Mouse (Mus musculus): ENCODE measurements at regions not wholly inside any gene's neighbourhood (a gene's known extent, or its start where the extent isn't known, plus 50 kb on each side); places are given as distances from the start of the nearest gene placed in this dataset.

- H3K4me1 ChIP-seq (ENCODE audit: control insufficient read depth, insufficient read depth, low read length): no peaks in the 10 kb centered on the region
These were observed 133.0 kb upstream of the Rai2 start for GRCm38 (mm10) chrX:161583872-161584271.

DNA sequence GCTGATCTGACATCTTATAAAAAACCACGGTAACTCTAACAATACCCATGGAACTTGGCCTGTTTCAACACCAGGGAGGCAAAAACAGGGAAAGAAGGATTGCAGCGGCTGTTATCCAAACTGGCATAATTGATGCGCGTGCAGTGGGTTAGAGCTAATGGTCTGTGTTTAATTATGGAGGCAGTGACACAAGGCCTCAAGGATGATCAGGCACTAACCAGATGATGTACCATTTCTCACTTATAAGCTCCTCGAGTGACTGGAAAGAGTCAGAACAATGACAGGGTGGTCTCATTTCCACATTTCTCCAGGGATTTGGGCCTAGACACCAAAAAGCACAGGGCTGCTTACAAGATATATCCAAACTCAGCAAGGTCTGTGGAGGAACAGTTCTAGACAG, 83.0 kb upstream of the Rai2 start:
- ATAC-seq (ENCODE audit: low FRiP score, low TSS enrichment): no peak
- WGBS: 76% methylated on average over 5 of the region's 5 CpGs
- no peaks in the 10 kb centered on the region; the same call in 1 of the 2 replicates for H3K27me3 ChIP-seq (ENCODE audit: control insufficient read depth, insufficient read depth, low read length)

More at GRCm38 (mm10) chrX:161583872-161584271, 133.0 kb upstream of the Rai2 start:
- H3K27ac ChIP-seq (ENCODE audit: low read depth, low read length): no peak overlapping the region
- H3K4me2 ChIP-seq (replicated peaks; ENCODE audit: low read depth, low read length): no peak overlapping the region
- H3K9me3 ChIP-seq (ENCODE audit: control insufficient read depth, low read length): no peaks in the 10 kb centered on the region
- no peak for ATAC-seq (ENCODE audit: low FRiP score, low TSS enrichment)
- H3K9ac ChIP-seq (ENCODE audit: low read depth, low read length): no peak overlapping the region
- no peak overlapping the region for H3K4me3 ChIP-seq (ENCODE audit: low read length)
- H3K36me3 ChIP-seq (ENCODE audit: control insufficient read depth, insufficient read depth, low read length): no peaks in the 10 kb centered on the region
- H3K27me3 ChIP-seq (ENCODE audit: control insufficient read depth, insufficient read depth, low read length): no peaks in the 10 kb centered on the region
- WGBS: 73% methylated on average over 2 of the region's 2 CpGs

GRCm38 (mm10) chrX:161634342-161634741, 82.5 kb upstream of the Rai2 start:
- ATAC-seq (ENCODE audit: low FRiP score, low TSS enrichment): peak; percentile 85; the same call in 1 of the 2 replicates
- no peaks in the 10 kb centered on the region for H3K9me3 ChIP-seq (ENCODE audit: control insufficient read depth, low read length)
- H3K9ac ChIP-seq (ENCODE audit: low read depth, low read length): no peak overlapping the region
- no peak overlapping the region for H3K4me3 ChIP-seq (ENCODE audit: low read length)
- no peaks in the 10 kb centered on the region; the same call in 1 of the 2 replicates for H3K27me3 ChIP-seq (ENCODE audit: control insufficient read depth, insufficient read depth, low read length)
- H3K27ac ChIP-seq (ENCODE audit: low read depth, low read length): no peak overlapping the region
- no peaks in the 10 kb centered on the region for H3K4me1 ChIP-seq (ENCODE audit: control insufficient read depth, insufficient read depth, low read length)
- H3K4me2 ChIP-seq (replicated peaks; ENCODE audit: low read depth, low read length): no peak overlapping the region
- no peaks in the 10 kb centered on the region for H3K36me3 ChIP-seq (ENCODE audit: control insufficient read depth, insufficient read depth, low read length)
- WGBS: 81% methylated on average over 2 of the region's 2 CpGs

More for the DNA sequence above, 83.0 kb upstream of the Rai2 start:
- Histone ChIP-seq H3K4me1 (ENCODE audit: control insufficient read depth, insufficient read depth, low read length) (no peaks in the 10 kb centered on the region), H3K9ac (ENCODE audit: low read depth, low read length) (no peak overlapping the region), H3K27ac (ENCODE audit: low read depth, low read length) (no peak overlapping the region), H3K4me2 (replicated peaks; ENCODE audit: low read depth, low read length) (no peak overlapping the region), H3K36me3 (ENCODE audit: control insufficient read depth, insufficient read depth, low read length) (no peaks in the 10 kb centered on the region), H3K9me3 (ENCODE audit: control insufficient read depth, low read length) (no peaks in the 10 kb centered on the region), H3K4me3 (ENCODE audit: low read length) (no peak overlapping the region)

DNA sequence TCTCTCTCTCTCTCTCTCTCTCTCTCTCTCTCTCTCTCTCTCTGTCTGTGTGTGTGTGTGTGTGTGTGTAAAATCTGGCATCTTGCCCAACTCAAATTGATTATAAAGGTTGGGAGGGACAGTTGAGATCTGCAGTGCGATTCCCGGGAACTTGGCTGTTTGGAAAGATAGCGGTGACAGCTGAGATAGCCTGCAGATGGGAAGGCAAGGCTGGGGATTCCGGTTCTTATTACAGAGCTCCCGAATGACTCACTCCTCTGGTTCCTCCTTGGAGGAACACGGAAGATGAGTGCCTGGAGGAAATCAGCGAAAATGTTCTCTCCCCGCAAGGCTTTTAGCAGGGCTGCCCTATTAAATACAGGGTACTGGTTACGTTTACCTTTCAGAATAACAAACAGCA, 81.2 kb upstream of the Rai2 start:
- H3K27ac ChIP-seq (ENCODE audit: low read depth, low read length): no peak overlapping the region
- H3K36me3 ChIP-seq (ENCODE audit: control insufficient read depth, insufficient read depth, low read length): no peaks in the 10 kb centered on the region
- H3K4me2 ChIP-seq (replicated peaks; ENCODE audit: low read depth, low read length): no peak overlapping the region
- H3K4me1 ChIP-seq (ENCODE audit: control insufficient read depth, insufficient read depth, low read length): no peaks in the 10 kb centered on the region
- no peaks in the 10 kb centered on the region; the same call in 1 of the 2 replicates for H3K27me3 ChIP-seq (ENCODE audit: control insufficient read depth, insufficient read depth, low read length)
- no peaks in the 10 kb centered on the region for H3K9me3 ChIP-seq (ENCODE audit: control insufficient read depth, low read length)
- ATAC-seq (ENCODE audit: low FRiP score, low TSS enrichment): peak; percentile 62; the same call in 1 of the 2 replicates
- no peak overlapping the region for H3K9ac ChIP-seq (ENCODE audit: low read depth, low read length)
- 49% methylated on average over 9 of the region's 9 CpGs for WGBS
- H3K4me3 ChIP-seq (ENCODE audit: low read length): no peak overlapping the region

- no peak for ATAC-seq (ENCODE audit: low FRiP score, low TSS enrichment)
- H3K4me2 ChIP-seq (replicated peaks; ENCODE audit: low read depth, low read length): no peak overlapping the region
- no peaks in the 10 kb centered on the region for H3K27me3 ChIP-seq (ENCODE audit: control insufficient read depth, insufficient read depth, low read length)
- no peak overlapping the region for H3K4me3 ChIP-seq (ENCODE audit: low read length)
- H3K4me1 ChIP-seq (ENCODE audit: control insufficient read depth, insufficient read depth, low read length): no peaks in the 10 kb centered on the region
- H3K9me3 ChIP-seq (ENCODE audit: control insufficient read depth, low read length): no peaks in the 10 kb centered on the region
- H3K36me3 ChIP-seq (ENCODE audit: control insufficient read depth, insufficient read depth, low read length): no peaks in the 10 kb centered on the region
- 80% methylated on average over 2 of the region's 2 CpGs for WGBS
- no peak overlapping the region for H3K9ac ChIP-seq (ENCODE audit: low read depth, low read length)
- H3K27ac ChIP-seq (ENCODE audit: low read depth, low read length): no peak overlapping the region
These were observed 63.8 kb upstream of the Rai2 start for GRCm38 (mm10) chrX:161653106-161653505.

- no peak overlapping the region for H3K9ac ChIP-seq (ENCODE audit: low read depth, low read length)
- WGBS: 69% methylated on average over 3 of the region's 3 CpGs
- no peak for ATAC-seq (ENCODE audit: low FRiP score, low TSS enrichment)
These were observed 56.8 kb upstream of the Rai2 start for GRCm38 (mm10) chrX:161660106-161660505.

GRCm38 (mm10) chrX:161661936-161662335, 54.9 kb upstream of the Rai2 start:
- no peak for ATAC-seq (ENCODE audit: low FRiP score, low TSS enrichment)
- Histone ChIP-seq H3K27me3 (ENCODE audit: control insufficient read depth, insufficient read depth, low read length) (no peaks in the 10 kb centered on the region), H3K9me3 (ENCODE audit: control insufficient read depth, low read length) (no peaks in the 10 kb centered on the region), H3K4me1 (ENCODE audit: control insufficient read depth, insufficient read depth, low read length) (no peaks in the 10 kb centered on the region), H3K9ac (ENCODE audit: low read depth, low read length) (no peak overlapping the region), H3K4me3 (ENCODE audit: low read length) (no peak overlapping the region), H3K27ac (ENCODE audit: low read depth, low read length) (no peak overlapping the region), H3K4me2 (replicated peaks; ENCODE audit: low read depth, low read length) (no peak overlapping the region), H3K36me3 (ENCODE audit: control insufficient read depth, insufficient read depth, low read length) (no peaks in the 10 kb centered on the region)
- WGBS: 80% methylated on average over 2 of the region's 2 CpGs

More at GRCm38 (mm10) chrX:161660106-161660505, 56.8 kb upstream of the Rai2 start:
- no peaks in the 10 kb centered on the region for H3K36me3 ChIP-seq (ENCODE audit: control insufficient read depth, insufficient read depth, low read length)
- H3K4me2 ChIP-seq (replicated peaks; ENCODE audit: low read depth, low read length): no peak overlapping the region
- H3K27ac ChIP-seq (ENCODE audit: low read depth, low read length): no peak overlapping the region
- no peak overlapping the region for H3K4me3 ChIP-seq (ENCODE audit: low read length)
- no peaks in the 10 kb centered on the region for H3K9me3 ChIP-seq (ENCODE audit: control insufficient read depth, low read length)
- no peaks in the 10 kb centered on the region for H3K4me1 ChIP-seq (ENCODE audit: control insufficient read depth, insufficient read depth, low read length)
- no peaks in the 10 kb centered on the region for H3K27me3 ChIP-seq (ENCODE audit: control insufficient read depth, insufficient read depth, low read length)
